Mouse (Mus musculus): ENCODE data around the gene Glt8d2. TPM values are rescaled to one million over a fixed set of nuclear protein-coding genes. Genes with fewer than 3 reads are reported as not detected.
"Not testable (repeated sequence)": the region's sequence is repeated elsewhere in the genome, so short reads cannot be mapped to it uniquely, and the experiment has no call there.

Gene Glt8d2
- total RNA-seq, 2 experiments from 2014 or later: 3.0 to 3.9 TPM

DNA sequence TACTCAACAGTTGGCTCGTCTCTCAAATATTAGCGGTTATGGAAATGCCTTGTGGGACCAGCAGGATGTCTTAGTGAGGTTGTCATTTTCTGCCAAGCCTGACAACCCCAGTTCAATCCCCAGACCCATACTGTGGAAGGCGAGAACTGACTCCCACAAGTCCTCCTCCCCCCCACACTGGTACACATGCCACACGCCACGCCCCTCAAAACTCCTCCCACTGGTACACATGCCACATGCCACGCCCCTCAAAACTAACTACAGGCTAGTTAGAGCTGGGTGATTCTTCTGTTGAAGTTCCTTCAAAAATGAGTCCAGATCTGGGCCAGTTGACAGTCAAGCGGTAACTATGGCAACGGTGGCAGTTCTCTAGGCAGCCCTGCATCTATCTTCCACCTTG lies 44.4 kb downstream of the Glt8d2 start:
- DNase-seq: no peak

GRCm38 (mm10) chr10:82641481-82641880 lies 49.0 kb downstream of the Glt8d2 start:
- no peak for DNase-seq

- no peak for DNase-seq
Measured at GRCm38 (mm10) chr10:82639032-82639698, 51.3 kb downstream of the Glt8d2 start.

DNA sequence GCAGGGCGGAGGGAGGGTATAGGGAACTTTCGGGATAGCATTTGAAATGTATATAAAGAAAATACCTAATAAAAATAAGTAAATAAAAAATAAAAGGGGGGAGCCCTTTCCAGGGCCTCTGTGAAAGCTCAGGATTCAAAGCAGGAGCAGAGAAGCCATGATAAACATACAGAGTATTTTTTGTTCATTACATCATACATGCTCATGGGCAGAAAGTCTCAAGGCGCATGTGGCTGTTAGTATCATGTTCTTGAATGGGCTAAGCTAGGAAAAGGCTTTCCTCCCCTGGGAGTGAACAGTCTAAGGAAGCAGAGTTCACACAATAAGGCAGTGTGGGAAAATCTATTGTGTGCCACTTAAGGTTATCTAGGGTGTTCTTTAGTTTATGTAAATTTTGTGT lies 54.1 kb downstream of the Glt8d2 start:
- DNase-seq: no peak

DNA sequence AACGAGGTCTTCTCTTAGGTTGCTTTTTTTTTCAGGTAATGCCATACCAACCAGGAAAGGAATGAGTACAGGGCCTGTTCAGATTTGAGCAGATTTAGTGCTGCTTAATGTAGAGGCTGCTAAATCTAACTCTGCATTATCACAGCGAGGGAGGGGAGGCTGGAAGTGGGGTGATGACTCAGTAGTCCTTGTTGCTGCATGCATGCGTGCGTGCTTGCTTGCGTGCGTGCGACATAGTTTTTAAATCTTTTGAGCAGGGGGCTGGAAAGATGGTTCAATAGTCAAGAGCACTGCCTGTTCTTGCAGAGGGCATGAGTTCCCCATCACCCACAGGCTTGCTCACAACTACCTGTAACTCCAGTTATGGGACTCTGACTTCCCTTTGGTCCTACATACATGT lies 56.1 kb downstream of the Glt8d2 start:
- DNase-seq: no peak

DNA sequence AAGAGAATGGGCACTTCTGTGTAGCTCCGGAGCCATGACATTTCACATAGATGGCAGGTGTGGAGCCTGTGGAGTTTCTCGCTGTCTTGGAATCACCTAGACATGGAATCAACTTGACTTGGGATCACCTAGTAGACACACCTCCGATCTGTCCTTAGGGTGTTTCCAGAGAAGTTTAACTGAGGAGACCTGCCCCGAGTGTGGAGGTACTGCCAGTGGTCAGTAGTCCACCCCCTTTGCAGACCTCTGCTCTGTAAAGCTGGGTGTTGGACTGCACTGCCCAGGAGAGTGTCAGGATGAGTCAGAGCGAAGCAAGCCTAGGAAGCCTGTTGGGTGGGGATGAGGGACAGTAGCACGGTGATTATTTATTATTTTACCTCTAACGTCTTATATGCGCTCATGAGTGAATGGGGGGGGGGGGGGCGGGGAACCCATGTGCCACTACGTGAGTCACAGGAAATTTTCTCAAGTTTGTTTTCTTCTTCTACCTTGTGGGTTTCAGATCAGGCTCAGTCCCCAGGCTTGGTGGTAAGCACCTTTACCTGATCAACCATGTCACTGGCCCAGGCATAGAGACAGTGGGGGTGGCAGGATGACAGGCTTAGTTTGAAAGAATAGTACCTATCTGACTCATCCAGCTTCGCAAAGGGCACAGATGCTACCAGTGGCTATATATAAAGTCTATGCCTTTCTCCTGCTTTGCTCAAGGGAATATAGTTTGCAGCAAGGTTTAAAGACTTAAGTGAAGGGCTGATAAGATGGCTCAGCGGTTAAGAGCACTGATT lies 57.8 kb downstream of the Glt8d2 start:
- no peak for DNase-seq

- DNase-seq: no peak
Measured at GRCm38 (mm10) chr10:82631133-82631532, 59.3 kb downstream of the Glt8d2 start.

DNA sequence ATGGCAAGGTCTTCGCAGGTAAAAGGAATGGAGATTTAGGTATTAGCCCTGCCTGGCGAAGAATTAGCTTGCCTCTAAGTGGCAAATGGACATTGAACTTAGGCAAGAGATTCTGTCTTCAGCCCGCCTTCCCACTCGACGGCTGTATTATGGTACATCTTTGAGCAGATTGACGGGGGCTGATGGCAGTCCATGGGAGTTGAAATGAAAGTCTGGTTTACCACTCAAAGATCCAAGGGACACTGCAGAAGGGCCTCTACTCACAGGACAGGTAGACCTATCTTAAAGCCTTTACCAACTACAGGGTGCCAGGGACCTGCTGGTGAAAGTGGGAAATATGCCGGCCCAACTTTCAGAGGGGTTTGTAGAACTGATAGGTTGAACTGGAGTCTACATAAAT lies 60.0 kb downstream of the Glt8d2 start:
- DNase-seq: no peak

- peak; percentile 91 for DNase-seq
Measured at GRCm38 (mm10) chr10:82629586-82630255, 60.7 kb downstream of the Glt8d2 start, which contains the start of gene Tdg. Gene Tdg (plus strand): TSS chr10:82629828.

GRCm38 (mm10) chr10:82629111-82629585 lies 61.3 kb downstream of the Glt8d2 start:
- peak; percentile 37 for DNase-seq

DNA sequence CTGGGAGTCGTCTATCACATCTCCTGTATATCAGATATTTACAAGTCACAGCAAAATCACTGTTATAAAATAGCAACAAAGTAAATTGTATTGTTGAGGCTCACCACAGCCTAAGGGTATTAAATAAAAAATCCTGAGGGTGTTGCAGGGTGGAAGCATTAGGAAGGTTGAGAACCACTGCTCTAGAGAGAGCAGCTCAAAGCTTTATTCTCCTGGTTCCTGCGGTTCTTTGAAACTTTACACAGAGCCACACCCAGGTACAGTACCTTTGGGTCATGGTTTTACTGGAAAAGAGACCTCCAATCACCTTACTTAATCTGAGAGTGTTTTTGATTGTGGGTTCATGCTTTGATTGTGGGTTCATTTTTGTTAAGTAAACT lies 66.9 kb downstream of the Glt8d2 start:
- not testable (repeated sequence) for DNase-seq

DNA sequence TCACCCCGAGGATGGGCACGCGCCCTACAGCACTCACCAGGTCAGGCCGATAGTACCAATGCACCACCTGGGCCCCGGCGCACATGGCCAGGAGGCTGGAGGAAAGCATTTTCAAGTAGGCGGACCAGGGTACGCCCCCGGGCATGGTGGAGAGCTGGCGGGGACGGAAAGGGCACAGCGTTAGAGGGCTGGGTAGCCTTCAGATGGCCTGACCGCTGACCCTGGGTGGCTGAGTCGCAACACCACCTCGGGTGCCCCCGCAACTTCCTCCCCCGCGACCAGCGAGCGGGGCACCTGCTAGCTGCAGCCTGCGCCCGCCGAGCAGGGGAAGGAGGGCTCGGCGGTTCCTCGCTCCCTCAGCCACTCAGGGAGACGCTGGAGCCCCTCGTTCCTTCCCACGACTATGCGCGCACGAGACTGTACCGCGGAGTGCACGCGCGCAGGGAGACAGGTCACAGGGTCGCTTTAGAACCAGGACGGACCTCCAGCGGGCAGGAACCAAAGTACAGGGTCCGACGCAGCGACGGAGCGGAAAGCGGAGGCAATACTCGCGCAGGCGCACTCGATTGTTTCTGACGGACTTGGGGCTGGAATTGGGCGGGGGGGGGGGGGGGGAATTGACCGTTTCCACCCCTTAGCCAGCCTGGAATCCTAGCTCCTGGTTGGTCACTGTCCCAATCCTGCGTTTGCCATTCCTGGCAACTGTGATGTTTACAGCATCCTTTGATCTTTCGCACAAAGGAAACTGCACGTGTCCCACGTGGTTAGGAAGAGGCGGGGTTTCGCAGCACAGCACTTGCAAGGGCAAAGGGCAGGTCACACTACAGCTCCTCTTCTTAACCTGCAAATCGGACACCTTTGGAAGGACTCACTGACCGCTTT lies 67.5 kb downstream of the Glt8d2 start, which contains the start of gene 1190007I07Rik:
Gene 1190007I07Rik, minus strand, starts transcription at position 558 of the 882 bp plus-strand sequence.
- peak; percentile 94 for DNase-seq

DNA sequence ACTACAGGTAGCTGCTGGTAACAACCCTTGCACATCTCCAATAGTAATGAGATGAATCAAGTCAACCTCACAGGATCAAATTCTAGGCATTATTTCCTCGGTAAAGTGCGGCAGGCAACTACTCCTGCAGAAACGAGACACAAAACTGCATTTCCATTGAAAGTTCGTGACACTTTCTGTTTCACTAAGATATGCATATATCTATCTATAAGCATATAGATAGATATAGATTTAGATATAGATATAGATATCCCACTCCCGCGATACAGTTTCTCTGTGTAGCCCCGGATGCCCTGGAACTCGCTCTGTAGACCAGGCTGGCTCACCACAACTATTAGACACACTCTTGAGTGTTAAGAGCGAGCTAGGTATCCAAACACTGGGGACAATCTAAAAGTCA lies 68.2 kb downstream of the Glt8d2 start:
- no peak for DNase-seq

Other genes starting within 250 kb of the Glt8d2 start
- gene Gm1553, start 198.0 kb downstream of the Glt8d2 start, total RNA-seq (2021): not detected
- gene 1190007I07Rik, start 67.4 kb downstream of the Glt8d2 start, total RNA-seq (2021): 10 to 100 TPM; 18.6 to 21.7 TPM
- gene Tdg, start 60.8 kb downstream of the Glt8d2 start, total RNA-seq (2021): 10 to 100 TPM; 43.8 to 48.9 TPM
- 10 to 100 TPM; 37.1 to 38.5 TPM for gene Hcfc2, start 5.5 kb upstream of the Glt8d2 start, total RNA-seq (2021)
- gene Nfyb, start 73.5 kb upstream of the Glt8d2 start, total RNA-seq (2021): 10 to 100 TPM; 23.2 to 24.9 TPM
- 10 to 100 TPM; 51.8 to 60.5 TPM for gene Txnrd1, start 143.3 kb upstream of the Glt8d2 start, total RNA-seq (2021)
- 1 to 10 TPM; 2.0 to 2.5 TPM for gene Eid3, start 176.0 kb upstream of the Glt8d2 start, total RNA-seq (2021)